Mouse (Mus musculus) c-Kit-positive CD71-positive TER-119-positive erythroid progenitor cells, embryonic 14.5 days (primary cell): ENCODE results near the gene Cep350.
A peak's percentile ranks its signal among the peaks of the same experiment; 100 is the strongest.

ENCODE experiments used
- DNase-seq: peaks from one replicate; pipeline ENCODE4 v3.0.0-alpha.2; 2013; ENCODE audit warnings: low spot score

The Cep350 gene

DNA sequence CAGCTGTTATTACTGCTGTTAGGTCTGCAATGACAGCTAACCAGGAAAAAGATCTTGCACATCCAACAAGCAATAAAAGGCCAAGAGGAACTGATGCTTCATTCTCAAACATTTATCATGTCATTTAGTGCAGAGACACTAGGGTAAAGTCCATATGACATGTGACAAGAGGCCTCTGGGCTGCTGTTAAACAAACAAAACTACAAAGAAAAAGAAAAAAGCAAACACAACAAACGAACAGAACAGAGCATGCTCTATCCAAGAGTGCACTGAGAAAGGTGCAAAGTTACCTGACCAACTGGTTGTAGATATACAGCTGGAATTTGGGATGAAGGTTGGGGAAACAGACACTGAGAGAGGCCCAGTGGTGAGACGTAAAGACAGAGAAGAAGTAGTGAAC lies 86.2 kb downstream of the Cep350 start:
- DNase-seq, result no peak

DNA sequence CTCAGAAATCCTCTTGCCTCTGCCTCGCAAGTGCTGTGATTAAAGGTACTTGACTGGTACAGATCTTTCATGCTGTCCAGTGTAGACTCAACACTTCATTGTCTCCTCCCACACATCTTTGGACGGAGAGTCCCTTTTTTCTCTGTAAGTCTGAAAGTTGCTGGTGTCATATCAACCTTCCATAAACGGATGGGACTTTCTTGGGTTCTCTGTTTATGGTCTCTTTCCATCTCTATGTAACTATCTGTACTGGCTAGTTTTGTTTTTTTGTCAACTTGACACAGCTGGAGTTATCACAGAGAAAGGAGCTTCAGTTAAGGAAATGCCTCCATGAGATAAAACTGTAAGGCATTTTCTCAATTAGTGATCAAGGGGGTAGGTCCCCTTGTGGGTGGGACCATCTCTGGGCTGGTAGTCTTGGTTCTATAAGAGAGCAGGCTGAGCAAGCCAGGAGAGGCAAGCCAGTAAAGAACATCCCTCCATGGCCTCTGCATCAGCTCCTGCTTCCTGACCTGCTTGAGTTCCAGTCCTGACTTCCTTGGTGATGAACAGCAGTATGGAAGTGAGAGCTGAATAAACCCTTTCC lies 90.3 kb downstream of the Cep350 start:
- DNase-seq, result peak; percentile 46

DNA sequence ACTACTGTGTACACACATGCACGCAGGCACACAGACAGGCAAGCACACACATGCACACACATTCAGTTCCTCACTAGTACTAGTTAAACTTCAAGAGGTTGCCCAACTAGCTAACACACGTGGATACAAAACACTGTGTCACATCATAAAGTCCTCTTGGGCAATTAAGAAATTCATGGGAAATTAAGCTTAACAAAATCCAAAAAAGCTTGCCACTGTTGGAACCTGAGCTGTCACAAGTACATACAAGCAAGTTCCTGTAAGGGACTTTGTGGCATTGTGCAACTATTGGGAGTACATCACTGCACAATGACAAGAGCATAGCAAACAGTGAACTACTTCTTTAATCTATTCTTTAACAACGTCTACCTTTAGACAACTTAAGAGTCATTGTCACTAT lies 93.5 kb downstream of the Cep350 start:
- no peak for DNase-seq

DNA sequence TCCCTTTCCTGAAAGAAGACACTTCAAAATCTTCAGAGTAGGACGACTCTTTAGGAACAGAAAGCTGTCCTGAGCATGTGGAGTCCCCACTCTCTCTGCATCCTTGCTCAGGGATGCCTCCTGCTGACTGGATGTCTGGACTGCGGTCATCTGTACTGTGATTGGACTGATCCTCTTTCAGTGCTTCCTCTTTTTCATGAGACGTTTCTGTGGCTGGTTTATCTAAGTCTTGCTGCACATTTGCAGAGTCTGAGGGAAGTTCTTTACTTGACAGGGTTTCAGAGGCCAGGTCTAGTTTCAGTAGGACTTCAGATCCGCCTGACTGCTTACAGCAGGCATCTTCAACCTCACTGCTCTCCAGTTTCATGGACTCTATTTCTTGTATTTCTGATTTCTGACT lies 110.1 kb downstream of the Cep350 start:
- DNase-seq, result no peak

DNA sequence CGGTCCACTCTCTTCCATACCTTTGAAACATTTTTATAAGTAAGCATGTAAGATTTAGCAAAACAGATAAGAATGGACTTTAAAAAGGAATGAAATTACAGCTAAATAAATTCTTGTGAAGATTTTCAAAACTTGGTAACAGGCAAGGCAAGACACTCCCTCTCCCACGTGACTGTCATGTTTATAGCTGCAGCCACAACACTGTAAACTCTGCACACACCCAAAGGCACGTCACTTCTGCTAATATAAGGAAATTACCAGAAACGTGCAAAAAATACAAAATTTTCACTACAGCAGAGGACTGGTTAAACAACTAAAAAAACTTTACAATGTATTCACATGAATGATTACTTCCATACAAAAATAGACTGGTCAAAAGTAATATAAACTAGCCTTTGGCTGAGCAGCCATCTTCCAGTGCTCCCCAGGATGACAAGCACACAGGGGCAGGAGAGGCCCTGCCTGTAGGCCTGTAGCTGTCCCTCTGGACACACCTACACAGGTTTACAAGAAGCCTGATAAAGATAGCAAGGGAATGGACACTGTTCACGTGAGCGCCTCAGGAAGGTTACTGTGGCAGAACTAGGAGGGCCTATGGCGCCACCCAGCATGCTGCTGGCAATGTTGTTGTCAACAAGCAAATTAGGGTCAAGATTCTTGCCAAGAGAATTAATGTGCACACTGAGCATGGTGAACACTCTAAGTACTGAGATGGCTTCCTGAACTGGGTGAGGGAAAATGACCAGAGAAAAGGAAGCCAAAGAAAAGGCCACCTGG lies 117.9 kb downstream of the Cep350 start:
- no peak for DNase-seq

DNA sequence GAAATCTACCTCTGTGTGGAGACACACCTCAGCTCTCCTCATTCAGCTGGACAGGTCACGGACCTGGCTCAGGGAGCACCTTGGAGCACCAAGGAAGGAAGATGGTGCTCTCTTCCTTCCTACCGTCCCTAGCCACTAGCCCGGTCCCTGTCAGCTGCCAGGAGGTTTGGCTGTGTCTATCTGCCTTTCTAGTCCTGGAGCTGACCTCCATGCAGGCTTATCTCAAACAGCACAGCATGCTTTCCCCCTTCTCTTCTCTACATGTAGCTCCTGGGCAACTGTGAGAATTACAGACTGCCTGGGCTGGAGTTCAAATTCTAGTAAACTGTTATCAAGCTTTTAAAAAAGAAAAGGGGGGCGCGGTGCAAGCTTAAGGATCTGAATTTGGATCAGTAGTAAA lies 120.0 kb downstream of the Cep350 start:
- DNase-seq, result no peak

DNA sequence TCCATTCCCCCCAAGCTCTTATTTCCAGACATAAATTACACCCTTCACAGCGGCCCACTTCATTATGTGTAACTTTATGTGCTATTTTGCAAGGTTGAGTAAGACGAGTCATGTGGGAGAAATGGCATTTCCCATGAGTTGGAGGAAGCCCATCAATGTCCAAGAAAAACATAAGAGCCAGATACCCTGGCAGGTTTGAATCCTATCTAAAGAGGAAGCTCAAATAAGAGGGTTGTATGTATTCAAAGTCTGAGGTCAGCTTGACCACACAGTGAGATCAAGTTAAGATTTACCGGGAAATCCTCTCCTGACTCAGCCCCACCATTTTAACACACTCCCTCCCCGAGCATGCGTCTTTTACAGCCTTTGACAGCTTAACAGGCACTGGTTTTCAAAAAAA lies 128.8 kb downstream of the Cep350 start:
- no peak for DNase-seq

DNA sequence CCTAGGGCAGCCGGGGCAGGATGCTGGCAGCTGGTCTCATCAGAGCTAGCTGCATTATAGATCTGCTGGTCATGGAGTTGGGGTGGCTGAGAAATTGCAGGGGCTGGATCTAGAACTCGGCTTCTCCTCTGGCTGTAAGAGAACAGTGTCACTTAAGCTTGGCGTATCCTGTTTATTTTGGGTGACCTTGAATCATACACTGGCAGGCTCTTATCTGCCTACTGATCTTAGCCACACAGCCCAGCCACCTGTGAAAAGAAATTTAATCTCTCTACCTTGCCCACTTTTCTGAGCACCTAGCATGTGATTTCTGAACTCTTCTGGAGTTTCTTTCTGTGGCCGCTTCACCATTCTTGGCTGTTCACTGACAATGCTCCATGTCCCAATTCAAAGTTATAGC lies 129.5 kb downstream of the Cep350 start:
- no peak for DNase-seq

DNA sequence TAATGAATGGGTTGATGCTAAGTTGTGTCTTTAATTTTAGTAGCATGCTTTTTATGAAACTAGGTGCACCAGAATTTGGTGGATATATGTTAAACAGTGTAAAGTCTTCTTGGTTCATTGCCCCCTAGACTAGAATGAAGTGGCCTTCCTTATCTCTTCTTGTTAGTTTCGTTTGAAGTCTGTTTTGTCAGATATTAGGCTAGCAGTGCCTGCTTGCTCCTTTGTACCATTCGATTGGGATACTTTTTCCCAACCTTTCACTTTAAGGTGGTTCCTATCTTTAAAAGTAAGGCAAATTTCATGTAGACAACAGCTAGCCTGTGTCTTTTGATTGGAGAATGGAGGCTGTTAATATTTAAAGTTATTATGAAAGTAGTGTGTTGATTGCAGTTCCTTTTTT lies 137.4 kb downstream of the Cep350 start:
- peak; percentile 48 for DNase-seq

DNA sequence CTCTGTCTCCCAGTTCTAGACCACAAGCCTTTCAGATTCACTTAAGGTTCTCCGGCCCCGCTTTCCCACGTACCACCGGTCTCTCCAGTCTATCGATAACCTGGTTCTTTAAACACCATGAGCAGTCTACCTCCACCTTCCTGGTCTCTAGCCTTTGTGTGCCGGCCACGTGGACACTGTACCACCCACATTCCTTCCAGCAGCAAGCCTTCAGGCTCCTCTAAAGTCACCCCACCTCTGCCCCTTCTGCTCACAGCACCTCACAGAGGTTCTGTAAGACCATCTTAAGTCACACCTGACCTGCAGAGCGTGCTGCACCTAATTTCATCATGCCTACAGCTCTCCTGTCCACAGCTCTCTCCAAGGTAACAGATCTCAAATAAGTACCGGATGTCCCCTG lies 139.4 kb downstream of the Cep350 start:
- no peak for DNase-seq

DNA sequence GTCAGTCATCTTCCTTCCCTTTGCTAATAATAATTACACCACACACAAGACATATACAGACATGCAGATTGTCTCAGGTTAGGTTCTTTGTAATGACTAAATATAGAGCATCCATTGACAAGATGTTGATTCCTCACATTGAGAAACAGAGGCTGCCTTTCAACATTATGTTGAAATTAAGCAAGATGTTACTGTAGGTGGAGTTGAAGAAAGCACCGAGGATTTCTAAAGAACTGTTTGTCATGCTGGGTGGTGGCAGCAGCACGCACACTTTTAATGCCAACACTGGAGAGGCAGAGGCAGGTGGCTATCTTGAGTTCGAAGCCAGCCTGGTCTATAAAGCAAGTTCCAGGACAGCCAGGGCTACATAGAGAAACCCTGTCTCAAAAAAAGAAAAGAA lies 141.1 kb downstream of the Cep350 start:
- DNase-seq, result no peak

DNA sequence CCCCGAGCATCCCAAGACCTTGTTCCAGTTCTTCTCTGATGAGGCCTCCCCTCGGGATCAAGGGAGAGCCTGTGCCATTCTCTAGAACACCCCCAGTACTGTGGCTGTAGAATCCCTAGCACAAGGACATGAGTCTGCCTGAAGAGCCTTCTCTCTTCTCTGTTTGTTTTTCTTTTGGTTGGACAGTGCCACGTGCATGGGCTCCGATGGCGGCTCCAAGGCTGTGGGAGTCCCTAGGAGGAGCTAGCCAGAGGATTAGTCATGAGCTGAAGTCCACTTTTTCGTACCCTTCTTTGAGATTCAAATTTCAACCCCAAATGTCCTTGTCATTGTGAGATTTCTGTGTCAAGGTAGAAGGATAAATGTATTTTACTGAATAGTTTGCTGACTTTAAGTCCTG lies 142.2 kb downstream of the Cep350 start:
- no peak for DNase-seq

DNA sequence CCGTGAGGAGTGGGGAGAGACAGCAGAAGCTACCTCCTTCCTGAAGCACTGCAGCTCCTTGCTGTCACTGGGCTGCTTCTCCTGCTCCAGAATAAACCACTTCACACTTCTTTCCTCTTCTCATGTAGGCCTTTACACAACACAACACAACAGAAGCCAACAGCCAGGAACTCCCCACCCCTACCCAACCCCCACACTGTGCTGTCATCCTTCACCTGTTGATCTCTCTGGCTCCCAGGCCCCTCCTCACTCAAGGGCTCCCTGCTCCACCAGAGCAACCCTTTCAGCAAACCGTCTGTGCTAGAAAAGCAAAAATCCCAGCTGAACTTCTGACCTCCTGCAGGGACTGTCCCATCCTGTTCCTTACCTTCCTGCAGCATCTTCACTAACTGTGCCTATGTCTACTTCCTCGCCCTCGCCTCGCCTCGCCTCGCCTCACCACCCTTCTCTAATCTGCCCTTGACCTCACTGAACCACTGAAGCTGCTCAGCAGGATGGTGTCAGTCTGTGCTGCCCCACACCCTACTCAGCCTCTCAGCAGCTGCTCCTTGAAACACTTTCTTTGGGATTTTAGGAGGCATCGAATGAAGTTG lies 145.3 kb downstream of the Cep350 start:
- no peak for DNase-seq

DNA sequence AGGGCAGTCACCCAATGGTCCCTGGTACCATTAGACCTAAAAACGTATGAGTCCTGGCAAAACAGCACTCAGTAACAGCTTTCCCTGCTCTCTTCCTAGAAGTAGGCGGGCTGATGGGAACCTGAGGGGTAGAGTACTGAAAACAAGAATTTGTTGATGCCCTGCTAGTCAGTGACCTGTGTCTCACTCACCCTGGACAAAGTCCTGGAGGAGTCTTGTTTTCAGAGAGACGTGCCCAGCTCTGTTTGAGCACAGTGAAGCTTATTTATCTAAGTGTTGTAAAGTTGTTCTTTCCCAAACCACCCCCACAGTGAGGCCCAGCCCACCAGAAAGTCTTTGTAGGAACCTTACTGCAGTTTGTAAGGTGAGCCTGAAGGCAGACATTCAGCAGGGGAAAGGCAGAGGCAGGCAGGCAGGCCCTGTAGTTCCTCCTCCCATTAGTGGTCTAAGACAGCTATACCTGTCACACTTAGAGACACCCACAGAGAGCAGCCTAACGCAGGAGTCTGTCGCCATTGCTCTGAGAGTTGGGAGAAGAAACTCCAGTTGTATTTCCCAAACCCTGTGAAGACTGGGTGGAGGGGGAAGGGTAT lies 146.2 kb downstream of the Cep350 start:
- DNase-seq, result no peak

DNA sequence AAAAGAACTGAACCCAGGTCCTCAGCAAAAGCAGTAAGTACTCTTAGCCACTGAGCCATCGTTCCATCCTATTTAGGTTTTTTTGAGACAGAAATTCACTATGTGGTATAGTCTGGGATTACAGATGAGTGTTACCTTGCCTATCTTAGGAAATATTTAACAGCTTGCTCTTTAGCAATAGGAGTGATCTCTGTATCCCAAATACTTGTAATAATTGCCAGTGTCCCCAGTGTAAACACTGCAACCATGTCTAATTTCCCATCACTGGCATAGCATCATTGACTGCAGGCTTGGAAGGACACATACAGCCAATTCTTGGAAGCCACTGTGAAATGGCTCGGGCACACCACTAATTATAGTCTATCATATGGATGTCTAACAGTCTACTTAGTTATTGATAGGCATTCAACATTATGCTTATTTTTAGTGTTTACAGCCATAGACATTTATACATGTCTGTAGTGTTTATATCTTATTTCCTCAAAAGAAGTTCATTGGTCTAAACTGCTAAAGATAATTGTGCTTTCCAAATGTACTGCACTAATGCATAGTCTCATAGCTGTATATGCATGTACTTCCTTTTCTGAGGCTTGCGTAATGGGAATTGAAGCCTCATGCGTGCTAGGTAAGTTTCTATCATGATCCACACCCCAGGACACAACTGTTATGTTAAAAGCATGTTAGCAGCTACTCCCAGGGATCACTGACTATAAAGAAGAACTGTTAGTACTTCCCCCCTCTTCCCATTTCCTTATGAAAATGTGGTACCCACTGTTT lies 146.9 kb downstream of the Cep350 start:
- DNase-seq, result no peak

DNA sequence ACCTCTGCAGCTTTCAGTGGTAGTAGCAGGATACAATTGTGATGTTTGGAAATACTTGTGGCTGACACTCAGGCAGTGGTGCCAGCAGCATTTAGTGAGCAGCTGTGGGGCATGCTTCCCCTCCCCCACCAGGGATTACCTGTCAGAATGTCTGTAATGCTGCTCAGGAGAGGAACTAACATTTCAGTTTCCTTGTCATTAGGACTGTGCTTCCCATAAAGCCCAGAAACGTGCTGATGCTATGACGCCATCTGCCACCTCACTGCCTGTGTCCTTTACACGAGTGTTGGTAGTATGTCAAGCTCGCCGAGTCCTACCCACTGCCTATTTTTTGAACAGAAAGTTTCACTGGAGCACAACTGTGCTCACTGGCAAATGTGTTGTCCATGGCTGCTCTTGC lies 152.4 kb downstream of the Cep350 start:
- DNase-seq, result no peak

DNA sequence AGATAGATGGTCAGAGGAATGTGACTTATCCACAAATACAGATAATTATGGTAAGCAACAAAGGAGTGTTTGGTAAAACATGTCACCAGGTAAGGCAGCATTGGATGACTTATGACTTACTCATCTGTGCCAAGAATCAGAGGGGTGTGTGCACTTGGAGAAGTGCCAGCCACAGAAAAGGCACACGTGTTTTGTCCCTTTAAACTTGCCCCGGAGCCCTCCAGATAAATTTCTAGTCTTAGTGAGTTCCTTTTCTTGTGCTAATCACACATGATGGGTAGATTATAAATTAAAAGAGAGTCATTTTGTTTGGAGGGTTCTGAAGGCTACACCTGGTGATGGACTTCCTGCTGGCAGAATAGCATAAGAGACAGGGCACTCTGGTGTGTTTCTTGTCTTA lies 156.9 kb downstream of the Cep350 start:
- no peak for DNase-seq

DNA sequence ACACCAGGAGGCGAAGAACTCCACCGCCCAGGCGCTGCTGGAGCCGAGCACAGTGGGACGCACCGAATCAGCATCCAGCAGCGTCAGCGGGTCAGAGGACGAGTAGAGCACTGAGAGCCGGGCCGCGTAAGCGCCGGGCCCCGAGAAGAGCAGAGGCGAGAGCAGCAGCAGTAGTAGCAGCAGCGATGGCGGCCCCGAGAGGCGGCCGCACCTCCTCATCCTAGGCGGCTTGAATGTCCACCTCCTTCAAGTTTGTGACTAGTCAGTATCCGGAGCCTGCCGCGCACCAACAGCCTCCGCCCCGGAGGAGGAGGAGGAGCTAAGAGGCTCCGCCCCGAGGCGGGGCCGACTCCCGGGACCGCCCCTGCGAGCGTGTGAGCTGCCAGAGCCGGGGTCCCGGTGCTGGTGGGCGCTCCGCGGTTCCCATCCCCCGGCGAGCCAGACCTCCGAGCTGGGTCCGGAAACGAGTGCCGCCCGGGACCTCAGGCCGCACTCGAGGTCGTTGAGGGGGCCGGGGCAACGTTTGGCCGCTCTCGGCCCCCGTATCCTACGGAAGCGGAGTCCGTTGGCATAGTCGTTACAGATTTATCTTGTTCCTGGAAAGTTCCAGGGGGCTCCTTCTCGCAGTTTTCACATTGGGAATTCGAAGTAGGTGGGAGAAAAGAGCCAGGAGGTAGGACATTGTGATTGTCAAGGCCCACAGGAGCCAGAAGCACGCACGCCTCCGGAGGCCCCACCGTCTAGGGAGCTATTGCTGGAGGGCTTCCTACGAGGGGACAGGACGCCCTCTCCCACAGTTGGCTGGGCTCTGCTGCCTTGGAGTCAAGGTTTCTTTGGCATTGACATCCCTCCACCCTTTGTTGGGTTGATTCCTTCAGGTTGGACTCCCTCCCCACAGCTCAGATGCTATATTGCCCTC lies 160.2 kb downstream of the Cep350 start, which contains the start of gene Qsox1:
Qsox1 (minus strand) TSS at position 309 of the 919 bp plus-strand sequence.
- peak; percentile 87 for DNase-seq

DNA sequence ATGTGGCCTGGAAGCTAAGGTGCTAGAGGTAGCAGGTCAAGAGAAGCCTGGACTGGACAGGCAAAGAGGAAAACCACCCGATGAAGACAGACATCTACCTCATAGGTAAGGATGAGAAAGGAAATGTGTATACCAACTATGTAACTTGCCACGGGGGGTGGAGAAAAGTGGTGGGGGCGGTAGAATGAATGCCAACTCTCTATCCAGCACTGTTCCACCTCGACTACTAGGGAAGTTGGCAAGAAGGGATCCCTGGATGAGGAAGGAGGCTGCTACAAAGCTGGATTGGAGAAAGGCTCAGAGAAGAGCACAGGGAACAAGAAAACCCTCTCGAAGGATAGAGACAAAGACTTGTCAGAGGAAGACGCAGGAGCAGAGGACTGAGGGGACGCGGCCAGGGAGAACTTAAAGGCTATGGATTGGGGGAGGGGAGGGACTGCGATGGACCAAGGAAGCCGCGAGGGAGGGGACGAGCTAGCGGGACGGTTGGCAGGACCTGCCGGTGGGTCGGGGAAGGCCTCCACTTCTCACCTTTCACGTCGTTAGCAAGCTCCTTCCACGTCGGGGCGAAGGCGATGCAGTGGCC lies 161.0 kb downstream of the Cep350 start:
- DNase-seq, result no peak

DNA sequence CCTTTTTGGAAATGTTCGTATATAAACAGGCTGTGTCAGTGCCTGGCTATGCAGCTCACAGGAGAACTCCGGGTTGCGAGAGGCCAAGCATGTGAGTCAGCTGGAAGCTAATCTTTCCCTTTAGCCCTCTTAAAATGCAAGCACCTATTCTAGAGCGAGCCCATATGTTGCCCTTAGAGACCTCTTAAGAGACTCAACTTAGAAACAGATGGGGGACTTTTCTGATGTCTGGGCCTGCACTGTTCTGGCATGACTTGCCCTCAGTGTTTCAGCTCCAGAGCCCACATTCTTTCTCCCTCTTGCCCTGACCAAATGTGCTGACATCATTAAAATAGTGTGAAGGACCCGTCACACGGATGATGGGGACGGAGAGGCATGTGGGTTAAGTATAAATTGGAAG lies 162.4 kb downstream of the Cep350 start:
- DNase-seq, result no peak
